Mouse (Mus musculus): ENCODE measurements at regions not wholly inside any gene's neighbourhood (a gene's known extent, or its start where the extent isn't known, plus 50 kb on each side); places are given as distances from the start of the nearest gene placed in this dataset.

GRCm38 (mm10) chr16:71860205-71860604 lies 447.9 kb upstream of the Robo1 start:
- TF ChIP-seq CTCF (IDR thresholded peaks at IDR 0.05; ENCODE audit: low read depth) = no peak
- TF ChIP-seq EP300 (IDR thresholded peaks at IDR 0.05; ENCODE audit: low read depth) = no peak
